Mouse (Mus musculus): Measurements from ENCODE around the gene Akr1e1.
"Not testable (repeated sequence)": the region's sequence is repeated elsewhere in the genome, so short reads cannot be mapped to it uniquely, and the experiment has no call there.

The Akr1e1 gene

GRCm38 (mm10) chr13:4608961-4609409 is at the start of gene Akr1e1:
TSS of gene Akr1e1 (minus strand) at chr13:4609174.
- DNase-seq (ENCODE audit: low read depth) = peak; percentile 95

- no peak for DNase-seq (ENCODE audit: low read depth)
These were observed 49.4 kb upstream of the Akr1e1 start for GRCm38 (mm10) chr13:4658346-4658745.

GRCm38 (mm10) chr13:4656277-4657146 is 47.5 kb upstream of the Akr1e1 start:
- no peak for DNase-seq (ENCODE audit: low read depth)

- DNase-seq (ENCODE audit: low read depth) = peak; percentile 18
These were observed 41.2 kb upstream of the Akr1e1 start for GRCm38 (mm10) chr13:4650190-4650589.

GRCm38 (mm10) chr13:4645248-4645647 is 36.3 kb upstream of the Akr1e1 start:
- no peak for DNase-seq (ENCODE audit: low read depth)

GRCm38 (mm10) chr13:4610902-4611301 is 1.9 kb upstream of the Akr1e1 start:
- peak; percentile 65 for DNase-seq (ENCODE audit: low read depth)

GRCm38 (mm10) chr13:4608530-4608929 is 444 bp downstream of the Akr1e1 start:
- DNase-seq (ENCODE audit: low read depth) = peak; percentile 54

GRCm38 (mm10) chr13:4606821-4607220 is 2.2 kb downstream of the Akr1e1 start:
- DNase-seq (ENCODE audit: low read depth) = no peak

- DNase-seq (ENCODE audit: low read depth) = not testable (repeated sequence)
These were observed 5.5 kb downstream of the Akr1e1 start for GRCm38 (mm10) chr13:4603431-4603830.

GRCm38 (mm10) chr13:4576921-4577320 is 32.1 kb downstream of the Akr1e1 start:
- no peak for DNase-seq (ENCODE audit: low read depth)

- DNase-seq (ENCODE audit: low read depth) = no peak
These were observed 35.1 kb downstream of the Akr1e1 start, which contains the start of gene Akr1c21 for GRCm38 (mm10) chr13:4573871-4574270. TSS of gene Akr1c21 (plus strand) at chr13:4574075.

GRCm38 (mm10) chr13:4565996-4566395 is 43.0 kb downstream of the Akr1e1 start:
- no peak for DNase-seq (ENCODE audit: low read depth)

- no peak for DNase-seq (ENCODE audit: low read depth)
These were observed 48.5 kb downstream of the Akr1e1 start for GRCm38 (mm10) chr13:4560500-4560899.

- no peak for DNase-seq (ENCODE audit: low read depth)
These were observed 49.8 kb downstream of the Akr1e1 start for GRCm38 (mm10) chr13:4559143-4559542.

Measured in 416B (cell line).